Mouse (Mus musculus): ENCODE measurements around the gene Fhod1. TPM values are rescaled to one million over a fixed set of nuclear protein-coding genes. Genes with fewer than 3 reads are reported as not detected.

The Fhod1 gene
- 8.3 and 11.0 TPM in 2 replicates for polyA plus RNA-seq (2012; rRNA removed)

GRCm38 (mm10) chr8:105347428-105348221, at the start of gene Fhod1:
Fhod1 (minus strand) TSS chr8:105347953.

DNA sequence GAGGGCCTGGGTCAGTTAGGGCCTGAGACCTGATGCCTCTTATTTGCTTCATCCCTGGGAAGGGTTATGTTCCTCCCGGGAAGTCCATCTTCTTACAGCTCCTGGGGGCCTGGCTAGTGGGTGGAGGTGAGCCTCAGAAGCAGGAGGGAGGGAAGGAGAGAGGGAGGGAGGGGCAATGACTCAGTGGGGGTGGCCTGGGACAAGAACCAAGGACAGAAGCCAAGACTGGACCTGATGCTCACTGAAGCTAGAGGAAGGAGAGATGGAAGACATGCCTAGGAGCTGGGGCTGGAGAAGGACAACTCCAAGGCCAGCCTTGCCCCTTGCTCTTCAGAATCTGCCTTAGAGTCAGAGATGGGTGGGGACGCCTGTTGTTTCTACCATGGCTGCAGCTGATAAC, 25.3 kb upstream of the Fhod1 start, which contains the start of gene Plekhg4:
Gene Plekhg4 (plus strand): TSS at position 243 of the 400 bp plus-strand sequence.

DNA sequence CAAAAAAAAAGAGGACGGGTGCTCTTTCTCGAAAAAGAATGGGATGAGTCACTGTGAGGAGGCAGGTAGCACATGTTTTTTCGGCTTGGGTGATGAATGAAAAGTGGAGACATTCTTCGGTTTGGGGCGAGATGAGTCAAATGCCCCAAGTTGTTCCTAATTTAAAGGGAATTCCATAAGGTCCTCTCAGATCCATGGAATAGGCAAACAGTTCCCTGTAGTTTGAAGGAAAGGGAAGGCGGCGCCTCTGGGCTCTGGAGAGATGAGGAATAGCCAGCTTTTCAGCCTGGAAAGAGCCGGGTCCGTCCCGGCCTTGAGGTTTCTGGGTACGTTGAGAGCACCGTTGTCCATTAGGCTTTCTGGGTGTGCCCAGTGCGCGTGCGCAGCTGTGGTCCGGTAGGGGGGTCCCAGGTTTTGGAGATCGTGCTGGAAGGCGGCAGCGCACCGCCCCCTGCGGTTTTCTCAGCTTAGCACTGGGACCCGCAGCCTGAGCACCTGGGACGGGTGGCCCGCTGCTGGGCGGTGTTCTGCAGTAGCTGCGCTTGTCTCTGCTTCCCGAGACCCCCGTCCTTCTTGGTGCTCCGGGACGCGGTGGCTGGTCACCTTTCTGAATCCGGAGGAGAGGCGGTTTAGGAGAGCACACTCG, 820 bp upstream of the Fhod1 start, which contains the start of gene Slc9a5:
Gene Slc9a5 (plus strand): TSS at position 394 of the 646 bp plus-strand sequence.

DNA sequence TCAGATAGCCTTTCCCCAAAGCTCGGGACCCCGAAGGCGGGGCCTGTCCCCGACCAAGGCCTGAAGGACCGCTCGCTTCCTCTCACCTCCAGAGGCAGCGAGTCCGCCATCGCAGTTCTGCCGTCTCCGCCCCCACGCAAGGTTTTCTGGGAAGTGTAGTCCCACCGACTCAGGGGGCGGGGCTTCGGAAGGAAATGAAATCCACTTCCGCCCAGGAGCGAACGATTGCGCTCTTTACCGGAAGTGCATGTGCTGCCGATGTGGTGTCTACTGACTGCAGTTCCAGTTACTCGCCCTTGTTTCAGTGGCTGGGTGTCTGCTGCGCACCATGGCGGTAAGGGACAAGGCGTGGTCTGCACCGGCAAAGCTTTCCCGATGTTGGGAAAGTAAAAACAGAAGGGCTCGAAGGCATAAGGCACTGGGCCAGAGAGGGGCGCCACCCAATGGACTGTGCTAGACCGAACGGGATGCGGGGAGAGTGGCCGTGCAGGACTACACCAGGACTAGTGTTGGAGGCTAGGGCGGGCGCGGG, 21.5 kb downstream of the Fhod1 start, which contains the start of the genes Lrrc29 and Tmem208:
Gene Lrrc29 (minus strand): TSS at position 138 of the 532 bp plus-strand sequence.
Gene Tmem208 (plus strand): TSS at position 214 of the 532 bp plus-strand sequence.

DNA sequence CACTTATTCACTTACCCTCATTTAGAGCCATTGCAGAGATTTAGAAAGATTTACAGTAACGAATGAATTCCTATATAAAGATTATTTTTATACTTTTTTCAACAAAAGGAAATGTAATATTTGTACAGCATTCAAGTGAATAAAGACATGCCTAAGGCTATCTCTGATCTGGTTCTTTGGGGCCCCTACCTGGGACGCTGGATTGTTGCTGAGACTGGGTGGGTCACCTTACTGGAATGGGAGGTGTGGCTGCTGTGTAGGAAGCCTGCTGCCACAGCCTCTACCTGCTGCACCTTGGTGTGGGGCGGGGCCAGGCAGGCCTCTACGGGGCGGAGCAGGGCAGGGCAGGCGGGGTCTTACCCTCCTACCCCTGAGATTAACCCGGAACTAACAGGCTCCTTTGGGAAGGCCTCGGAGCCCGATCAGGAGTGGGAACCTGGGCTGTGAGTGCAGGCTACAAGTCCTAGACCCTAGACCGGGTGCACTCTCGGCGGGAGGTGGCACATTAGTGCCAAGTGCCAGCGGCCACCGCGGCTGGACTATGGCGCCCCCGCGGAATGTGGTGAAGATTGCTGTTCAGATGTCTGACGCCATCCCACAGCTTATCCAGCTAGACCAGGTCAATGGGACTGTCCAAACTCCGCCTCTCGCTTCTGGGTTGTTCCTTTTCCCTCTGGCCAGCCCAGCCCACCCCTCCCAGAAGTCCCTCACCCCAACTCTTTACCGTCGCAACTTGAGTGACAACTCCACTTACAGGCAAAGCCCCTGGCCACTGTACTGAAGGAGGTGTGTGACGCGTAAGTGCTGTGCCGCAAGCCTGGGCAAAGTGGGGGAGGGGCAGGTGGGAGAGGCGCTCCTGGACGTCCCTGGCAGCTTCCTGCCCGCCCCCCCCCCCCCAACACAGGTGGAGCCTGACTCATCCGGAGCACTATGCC, 42.3 kb downstream of the Fhod1 start, which contains the start of gene Elmo3:
Gene Elmo3 (plus strand): TSS at position 391 of the 935 bp plus-strand sequence.

GRCm38 (mm10) chr8:105297511-105298192, 50.1 kb downstream of the Fhod1 start, which contains the start of gene E2f4:
E2f4 (plus strand) TSS chr8:105297663.

GRCm38 (mm10) chr8:105295895-105296573, 51.7 kb downstream of the Fhod1 start, which contains the start of gene Exoc3l:
Exoc3l (minus strand) TSS chr8:105296101.

GRCm38 (mm10) chr8:105289805-105290460, 57.8 kb downstream of the Fhod1 start, which contains the start of gene 4931428F04Rik:
4931428F04Rik (minus strand) TSS chr8:105289864.

Other genes with a start within 250 kb of the Fhod1 start
- not detected in 2 replicates for gene Ces4a, start 216.2 kb downstream of the Fhod1 start, polyA plus RNA-seq (2012; rRNA removed)
- 2.1 and 2.3 TPM in 2 replicates for gene Cbfb, start 177.3 kb downstream of the Fhod1 start, polyA plus RNA-seq (2012; rRNA removed)
- 13.5 and 13.8 TPM in 2 replicates for gene D230025D16Rik, start 122.8 kb downstream of the Fhod1 start, polyA plus RNA-seq (2012; rRNA removed)
- 6.5 and 27.1 TPM in 2 replicates for gene B3gnt9, start 92.8 kb downstream of the Fhod1 start, polyA plus RNA-seq (2012; rRNA removed)
- gene Tradd, start 83.3 kb downstream of the Fhod1 start, polyA plus RNA-seq (2012; rRNA removed): 19.5 and 27.4 TPM in 2 replicates
- gene Fbxl8, start 83.3 kb downstream of the Fhod1 start, polyA plus RNA-seq (2012; rRNA removed): 7.8 and 13.6 TPM in 2 replicates
- 2.3 and 3.6 TPM in 2 replicates for gene Hsf4, start 78.2 kb downstream of the Fhod1 start, polyA plus RNA-seq (2012; rRNA removed)
- 2.9 and 4.1 TPM in 2 replicates for gene Nol3, start 71.8 kb downstream of the Fhod1 start, polyA plus RNA-seq (2012; rRNA removed)
- 2.8 and 3.0 TPM in 2 replicates for gene 4931428F04Rik, start 58.1 kb downstream of the Fhod1 start, polyA plus RNA-seq (2012; rRNA removed)
- 2.9 and 3.6 TPM in 2 replicates for gene Exoc3l, start 51.9 kb downstream of the Fhod1 start, polyA plus RNA-seq (2012; rRNA removed)
- 75.3 and 82.4 TPM in 2 replicates for gene E2f4, start 50.3 kb downstream of the Fhod1 start, polyA plus RNA-seq (2012; rRNA removed)
- gene Elmo3, start 42.4 kb downstream of the Fhod1 start, polyA plus RNA-seq (2012; rRNA removed): 24.7 and 28.1 TPM in 2 replicates
- 3.6 and 4.0 TPM in 2 replicates for gene Lrrc29, start 21.7 kb downstream of the Fhod1 start, polyA plus RNA-seq (2012; rRNA removed)
- gene Tmem208, start 21.6 kb downstream of the Fhod1 start, polyA plus RNA-seq (2012; rRNA removed): 73.4 and 87.5 TPM in 2 replicates
- gene Slc9a5, start 890 bp upstream of the Fhod1 start, polyA plus RNA-seq (2012; rRNA removed): 1.0 and 1.3 TPM in 2 replicates
- 0.08 and 0.11 TPM in 2 replicates for gene Plekhg4, start 25.3 kb upstream of the Fhod1 start, polyA plus RNA-seq (2012; rRNA removed)
- gene Kctd19, start 65.5 kb upstream of the Fhod1 start, polyA plus RNA-seq (2012; rRNA removed): not detected in 2 replicates
- 0.18 and 0.28 TPM in 2 replicates for gene Lrrc36, start 65.6 kb upstream of the Fhod1 start, polyA plus RNA-seq (2012; rRNA removed)
- 112 and 143 TPM in 2 replicates for gene Tppp3, start 123.6 kb upstream of the Fhod1 start, polyA plus RNA-seq (2012; rRNA removed)
- 35.4 and 36.1 TPM in 2 replicates for gene Zdhhc1, start 148.9 kb upstream of the Fhod1 start, polyA plus RNA-seq (2012; rRNA removed)
- gene Hsd11b2, start 170.8 kb upstream of the Fhod1 start, polyA plus RNA-seq (2012; rRNA removed): 3.3 and 3.7 TPM in 2 replicates
- 44.6 and 47.3 TPM in 2 replicates for gene Atp6v0d1, start 218.1 kb upstream of the Fhod1 start, polyA plus RNA-seq (2012; rRNA removed)

Measured in stomach, adult 2 months (tissue).